Mouse (Mus musculus) liver, embryonic 16.5 days (tissue): ENCODE results near the gene Kcnt2. TPM values are rescaled to one million over a fixed set of nuclear protein-coding genes. Genes with fewer than 3 reads are reported as not detected.

Experiments
- polyA plus RNA-seq: library from polyadenylated mRNA; unstranded; fragments of >200 nt; fragmentation: Nextera tagmentation; extraction: Ambion mirVana; gene quantifications from 2 replicates; pipeline ENCODE4 v1.2.1, GENCODE M21; 2015

The Kcnt2 gene
- polyA plus RNA-seq, 1 experiment from 2014 or later: 0.07 TPM

Other genes starting within 250 kb of the Kcnt2 start
- 19.6 and 19.9 TPM in 2 replicates for gene Cfh, start 62.4 kb upstream of the Kcnt2 start, polyA plus RNA-seq